Mouse (Mus musculus): ENCODE data around the gene Ddx4. TPM values are rescaled to one million over a fixed set of nuclear protein-coding genes. Genes with fewer than 3 reads are reported as not detected.
"Not testable (repeated sequence)": the region's sequence is repeated elsewhere in the genome, so short reads cannot be mapped to it uniquely, and the experiment has no call there.

Gene Ddx4
- polyA plus RNA-seq, 2 experiments: 0.73 to 0.96 TPM

DNA sequence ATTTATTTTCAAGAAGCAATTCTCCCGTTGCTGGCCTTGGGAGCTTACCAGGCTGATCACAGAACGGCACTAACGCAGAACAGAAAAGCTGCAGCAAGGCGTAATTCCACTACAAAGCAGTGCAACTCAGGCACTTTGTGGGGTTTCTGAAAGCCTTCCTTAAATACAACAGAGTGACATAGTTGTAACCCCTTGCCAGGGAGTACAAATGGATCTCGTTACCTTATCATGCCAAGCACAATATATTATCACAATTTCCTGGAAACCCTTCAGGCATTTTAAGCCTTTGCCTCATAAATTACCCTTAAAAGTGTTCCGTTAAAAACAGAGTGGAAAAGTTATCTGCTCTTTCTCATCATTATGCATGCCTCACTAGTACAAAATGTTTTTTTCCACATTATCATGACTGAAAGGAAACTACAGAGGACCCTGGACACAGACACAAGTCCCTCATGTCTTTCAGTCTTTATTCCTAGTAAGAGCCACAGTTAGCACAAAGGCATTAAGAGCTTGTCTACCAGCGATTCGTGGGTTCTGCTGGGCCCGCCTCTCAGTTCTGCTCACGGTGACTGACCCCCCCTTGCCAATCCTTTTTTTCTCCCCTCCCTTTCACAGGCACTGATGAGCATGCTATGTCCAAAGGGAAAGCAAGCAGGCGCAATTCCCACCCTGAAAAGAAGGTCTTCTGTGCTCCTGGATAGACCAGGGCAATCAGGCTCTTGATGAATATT lies 71.5 kb downstream of the Ddx4 start:
- Histone ChIP-seq H3K27ac (replicated peaks; ENCODE audit: low read depth, low read length) (no peak overlapping the region), H3K9me3 (ENCODE audit: control insufficient read depth, low read length) (no peaks in the 10 kb centered on the region), H3K36me3 (ENCODE audit: control insufficient read depth, insufficient read depth, low read length) (no peaks in the 10 kb centered on the region), H3K4me3 (replicated peaks; ENCODE audit: low read length) (no peak overlapping the region), H3K4me1 (ENCODE audit: control insufficient read depth, insufficient read depth, low read length) (peaks cover 17% of the 10 kb centered on the region; the same call in 1 of the 2 replicates), H3K9ac (ENCODE audit: low read depth, low read length, severe bottlenecking) (no peak overlapping the region), H3K4me2 (replicated peaks; ENCODE audit: low read depth, low read length, severe bottlenecking) (no peak overlapping the region), H3K27me3 (ENCODE audit: control insufficient read depth, insufficient read depth, low read length) (no peaks in the 10 kb centered on the region)
- TF ChIP-seq POLR2A (IDR thresholded peaks at IDR 0.05; ENCODE audit: borderline replicate concordance, extremely low read depth, insufficient read depth, insufficient read length): no peak
- 25% methylated on average over 11 of the region's 11 CpGs for WGBS
- DNase-seq (ENCODE audit: low spot score) (peak; percentile 56), ATAC-seq (ENCODE audit: low FRiP score, low read depth) (no peak)

DNA sequence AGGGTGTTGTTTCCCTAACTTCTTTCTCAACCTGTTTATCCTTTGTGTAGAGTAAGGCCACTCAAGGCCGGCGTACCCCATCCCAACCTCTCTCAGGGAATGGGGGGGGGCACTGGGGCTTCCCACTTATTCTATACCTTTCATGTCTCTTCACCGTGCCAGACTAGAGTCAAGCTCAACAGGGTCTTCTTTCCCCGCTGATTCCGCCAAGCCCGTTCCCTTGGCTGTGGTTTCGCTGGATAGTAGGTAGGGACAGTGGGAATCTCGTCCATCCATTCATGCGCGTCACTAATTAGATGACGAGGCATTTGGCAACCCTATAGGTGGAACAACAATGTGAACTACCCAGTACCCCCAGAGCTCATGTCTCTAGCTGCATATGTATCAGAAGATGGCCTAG lies 74.2 kb downstream of the Ddx4 start:
- not testable (repeated sequence) for H3K27me3 ChIP-seq (ENCODE audit: control insufficient read depth, insufficient read depth, low read length); H3K27ac ChIP-seq (replicated peaks; ENCODE audit: low read depth, low read length); ATAC-seq (ENCODE audit: low FRiP score, low read depth); H3K9ac ChIP-seq (ENCODE audit: low read depth, low read length, severe bottlenecking); H3K9me3 ChIP-seq (ENCODE audit: control insufficient read depth, low read length); H3K4me3 ChIP-seq (replicated peaks; ENCODE audit: low read length); H3K36me3 ChIP-seq (ENCODE audit: control insufficient read depth, insufficient read depth, low read length); DNase-seq (ENCODE audit: low spot score); H3K4me2 ChIP-seq (replicated peaks; ENCODE audit: low read depth, low read length, severe bottlenecking)
- WGBS: 74% methylated on average over 11 of the region's 11 CpGs
- H3K4me1 ChIP-seq (ENCODE audit: control insufficient read depth, insufficient read depth, low read length): peaks cover 12% of the 10 kb centered on the region; the same call in 1 of the 2 replicates

DNA sequence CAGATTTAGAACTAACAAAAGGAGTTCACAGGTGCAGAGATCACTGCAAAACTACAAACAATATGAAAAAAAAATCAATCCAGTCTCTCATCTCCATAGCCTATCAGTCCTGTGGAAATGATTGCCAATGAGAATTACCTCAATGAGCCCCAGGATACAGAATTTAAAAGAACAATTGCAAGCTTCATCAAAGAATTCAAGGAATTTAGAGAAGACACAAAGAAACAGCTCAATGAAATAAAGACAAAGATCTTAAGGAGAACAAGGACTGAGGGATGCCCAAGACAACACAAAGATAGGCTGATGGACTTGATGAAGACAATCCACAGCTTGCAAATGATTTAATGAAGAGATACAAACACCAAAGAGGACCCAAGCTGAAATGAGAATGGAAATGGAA lies 78.5 kb downstream of the Ddx4 start:
- Histone ChIP-seq H3K36me3 (ENCODE audit: control insufficient read depth, insufficient read depth, low read length) (no peaks in the 10 kb centered on the region), H3K27me3 (ENCODE audit: control insufficient read depth, insufficient read depth, low read length) (no peaks in the 10 kb centered on the region), H3K9ac (ENCODE audit: low read depth, low read length, severe bottlenecking) (no peak overlapping the region), H3K4me2 (replicated peaks; ENCODE audit: low read depth, low read length, severe bottlenecking) (no peak overlapping the region), H3K4me3 (replicated peaks; ENCODE audit: low read length) (no peak overlapping the region), H3K9me3 (ENCODE audit: control insufficient read depth, low read length) (no peaks in the 10 kb centered on the region), H3K4me1 (ENCODE audit: control insufficient read depth, insufficient read depth, low read length) (no peaks in the 10 kb centered on the region), H3K27ac (replicated peaks; ENCODE audit: low read depth, low read length) (no peak overlapping the region)
- ATAC-seq (ENCODE audit: low FRiP score, low read depth): no peak
- TF ChIP-seq POLR2A (IDR thresholded peaks at IDR 0.05; ENCODE audit: borderline replicate concordance, extremely low read depth, insufficient read depth, insufficient read length): no peak
- no peak for DNase-seq (ENCODE audit: low spot score)

DNA sequence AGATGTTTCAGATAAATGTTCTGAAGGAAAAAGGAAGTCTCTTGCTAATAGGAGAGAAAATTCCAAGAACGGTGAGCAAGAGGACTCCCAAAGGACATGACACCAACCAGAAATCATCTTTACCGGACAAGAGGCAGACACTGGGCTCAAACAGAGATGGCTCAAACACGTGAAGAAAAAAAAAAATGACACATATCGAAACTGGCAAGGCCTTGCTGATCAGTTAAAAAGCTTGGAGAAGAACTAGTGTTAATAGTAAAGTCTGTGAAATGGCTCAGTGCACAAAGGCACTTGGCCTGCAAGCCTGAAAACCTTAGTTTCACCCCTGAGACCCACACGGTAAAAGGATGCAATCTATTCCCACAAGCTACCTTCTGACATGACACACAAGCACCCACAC lies 81.5 kb downstream of the Ddx4 start:
- Histone ChIP-seq H3K27me3 (ENCODE audit: control insufficient read depth, insufficient read depth, low read length) (no peaks in the 10 kb centered on the region), H3K9me3 (ENCODE audit: control insufficient read depth, low read length) (no peaks in the 10 kb centered on the region), H3K27ac (replicated peaks; ENCODE audit: low read depth, low read length) (no peak overlapping the region), H3K4me3 (replicated peaks; ENCODE audit: low read length) (no peak overlapping the region), H3K4me1 (ENCODE audit: control insufficient read depth, insufficient read depth, low read length) (no peaks in the 10 kb centered on the region), H3K9ac (ENCODE audit: low read depth, low read length, severe bottlenecking) (no peak overlapping the region), H3K4me2 (replicated peaks; ENCODE audit: low read depth, low read length, severe bottlenecking) (no peak overlapping the region), H3K36me3 (ENCODE audit: control insufficient read depth, insufficient read depth, low read length) (no peaks in the 10 kb centered on the region)
- TF ChIP-seq POLR2A (IDR thresholded peaks at IDR 0.05; ENCODE audit: borderline replicate concordance, extremely low read depth, insufficient read depth, insufficient read length): no peak
- DNase-seq (ENCODE audit: low spot score) (no peak), ATAC-seq (ENCODE audit: low FRiP score, low read depth) (no peak)
- 74% methylated on average over 5 of the region's 5 CpGs for WGBS

DNA sequence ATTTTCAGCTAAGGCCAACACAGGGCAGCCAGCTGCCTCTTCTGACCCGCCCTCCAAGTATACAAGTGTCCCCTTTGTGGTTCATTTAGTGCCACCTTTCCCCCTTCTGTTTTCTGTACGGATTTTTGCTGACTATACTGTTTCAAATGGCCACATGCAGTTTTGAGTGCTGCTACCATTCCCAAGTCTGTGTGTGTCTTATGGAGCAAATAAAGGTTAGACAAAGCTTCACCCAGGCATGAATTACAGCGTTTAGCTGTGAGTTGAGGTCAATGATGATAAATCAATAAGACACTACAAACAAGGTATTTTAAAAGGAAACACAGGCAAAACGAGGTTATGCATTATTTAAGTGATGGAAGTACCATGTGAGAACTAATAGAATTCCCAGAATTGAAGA lies 82.7 kb downstream of the Ddx4 start:
- no peak for DNase-seq (ENCODE audit: low spot score)
- ATAC-seq (ENCODE audit: low FRiP score, low read depth): no peak
- TF ChIP-seq POLR2A (IDR thresholded peaks at IDR 0.05; ENCODE audit: borderline replicate concordance, extremely low read depth, insufficient read depth, insufficient read length): no peak
- no peak overlapping the region for H3K27ac ChIP-seq (replicated peaks; ENCODE audit: low read depth, low read length)
- 32% methylated on average over 4 of the region's 4 CpGs for WGBS
- no peaks in the 10 kb centered on the region for H3K36me3 ChIP-seq (ENCODE audit: control insufficient read depth, insufficient read depth, low read length)
- no peak overlapping the region for H3K4me2 ChIP-seq (replicated peaks; ENCODE audit: low read depth, low read length, severe bottlenecking)
- no peaks in the 10 kb centered on the region for H3K27me3 ChIP-seq (ENCODE audit: control insufficient read depth, insufficient read depth, low read length)
- no peaks in the 10 kb centered on the region for H3K9me3 ChIP-seq (ENCODE audit: control insufficient read depth, low read length)
- H3K4me3 ChIP-seq (replicated peaks; ENCODE audit: low read length): no peak overlapping the region
- H3K9ac ChIP-seq (ENCODE audit: low read depth, low read length, severe bottlenecking): no peak overlapping the region
- H3K4me1 ChIP-seq (ENCODE audit: control insufficient read depth, insufficient read depth, low read length): no peaks in the 10 kb centered on the region
